Mouse (Mus musculus): ENCODE results near the gene Slc47a1.

DNA sequence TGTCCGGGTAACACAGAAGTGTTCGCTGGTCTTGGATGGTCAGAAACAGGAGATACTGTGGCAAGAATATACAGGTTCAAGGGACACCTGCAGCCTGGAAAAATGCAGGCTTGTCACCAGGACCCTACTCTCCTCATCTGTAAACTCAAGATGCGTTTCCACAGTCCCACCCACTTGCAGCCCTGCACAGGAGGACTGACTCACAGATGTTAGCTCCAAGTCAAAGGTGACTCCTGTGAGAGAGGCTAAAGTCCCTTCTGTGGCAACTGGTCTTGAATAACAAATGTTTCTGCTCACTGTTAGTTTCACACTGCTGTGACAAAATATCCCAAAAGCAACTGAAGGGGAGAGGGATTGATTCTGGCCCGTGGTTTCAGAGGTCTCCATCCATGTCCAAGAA lies 506 bp upstream of the Slc47a1 start:
- TF ChIP-seq CTCF (IDR thresholded peaks at IDR 0.05; ENCODE audit: borderline replicate concordance, extremely low read depth, insufficient read depth, insufficient read length) (no peak), POLR2A (IDR thresholded peaks at IDR 0.05; ENCODE audit: borderline replicate concordance, extremely low read depth, insufficient read depth, insufficient read length, poor library complexity, severe bottlenecking) (no peak)

Measured in brain, embryonic 14.5 days (tissue).